Mouse (Mus musculus) cortical plate, adult 2 months (tissue): ENCODE results near the gene H2afy. TPM values are rescaled to one million over a fixed set of nuclear protein-coding genes. Genes with fewer than 3 reads are reported as not detected.

Experiments used
- H3K27ac ChIP-seq: fragments of 200-500 bp; 2 replicates; pipeline ENCODE4 v1.5.1; 2012; ENCODE audit warnings: low read length, control low read depth, inconsistent platforms; ENCODE audit not compliant: insufficient read depth
- H3K4me1 ChIP-seq: fragments of 200-500 bp; 2 replicates; pipeline ENCODE4 v1.6.1; 2011; ENCODE audit warnings: low read length; ENCODE audit not compliant: control insufficient read depth, insufficient read depth
- H3K4me3 ChIP-seq: fragments of 200-500 bp; 2 replicates; pipeline ENCODE4 v1.5.1; 2011; ENCODE audit warnings: mild to moderate bottlenecking, low read length, control low read depth; ENCODE audit not compliant: insufficient read depth
- CTCF ChIP-seq: fragments of 200-500 bp; IDR thresholded peaks from 2 replicates; pipeline ENCODE4 v1.5.1; 2011; ENCODE audit warnings: mild to moderate bottlenecking, control low read depth, low read length; ENCODE audit not compliant: insufficient read depth; ENCODE audit errors: extremely low read depth
- POLR2A ChIP-seq: fragments of 200-500 bp; IDR thresholded peaks from 2 replicates; pipeline ENCODE4 v1.6.1; 2011; ENCODE audit warnings: mild to moderate bottlenecking, low read length, control low read depth; ENCODE audit not compliant: insufficient read depth; ENCODE audit errors: extremely low read depth
- polyA plus RNA-seq: library from polyadenylated mRNA; depleted of rRNA; stranded (reverse); fragments of >200 nt; gene quantifications from 2 replicates; pipeline ENCODE4 v1.2.3, GENCODE M21; 2012

The H2afy gene
- polyA plus RNA-seq, 1 experiment, result 110 TPM

DNA sequence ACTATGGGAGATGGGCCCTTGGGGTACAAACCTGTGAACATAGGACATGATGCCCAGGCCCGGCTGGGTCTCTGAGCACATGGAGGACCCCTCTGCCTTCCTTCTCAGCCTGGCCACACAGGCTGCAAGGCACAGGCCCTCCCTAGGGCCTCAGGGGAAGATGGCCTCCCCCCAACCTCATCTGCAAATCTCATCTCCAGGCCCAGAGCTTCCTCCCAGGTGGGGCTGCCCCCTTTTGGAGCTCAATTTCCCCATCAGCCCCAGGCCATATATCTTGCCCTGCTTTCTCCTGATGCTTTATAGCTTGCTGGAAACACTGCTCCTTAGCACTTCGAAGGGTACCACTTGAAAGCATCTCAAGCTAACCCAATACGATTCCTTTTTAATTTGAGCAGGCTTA, 28.2 kb upstream of the H2afy start:
- H3K4me3 ChIP-seq, result no peak overlapping the region
- TF ChIP-seq CTCF (no peak), POLR2A (no peak)
- no peak overlapping the region for H3K27ac ChIP-seq
- no peaks in the 10 kb centered on the region for H3K4me1 ChIP-seq

DNA sequence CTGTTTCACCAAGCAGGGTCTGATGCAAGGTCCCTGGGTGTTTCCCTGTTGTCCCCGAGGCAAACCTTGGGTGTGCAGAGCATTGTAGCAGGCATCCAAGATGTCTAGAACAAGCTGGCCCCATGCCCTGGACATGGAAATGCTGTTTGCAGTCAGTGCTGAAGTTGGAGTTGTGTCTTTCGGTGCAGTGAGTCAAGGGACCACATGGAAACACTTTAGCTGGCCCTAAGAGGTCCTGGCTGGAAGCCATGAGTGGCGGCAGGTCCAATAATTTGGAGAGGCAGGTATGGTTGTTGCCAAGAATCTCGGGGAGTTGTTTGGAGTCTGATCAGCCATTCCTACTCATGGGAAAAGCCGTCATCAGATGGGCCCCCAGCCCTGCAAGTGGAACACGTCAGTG, 27.6 kb upstream of the H2afy start:
- no peaks in the 10 kb centered on the region for H3K4me1 ChIP-seq
- no peak overlapping the region for H3K4me3 ChIP-seq
- TF ChIP-seq POLR2A, result no peak
- TF ChIP-seq CTCF, result no peak
- H3K27ac ChIP-seq, result no peak overlapping the region

DNA sequence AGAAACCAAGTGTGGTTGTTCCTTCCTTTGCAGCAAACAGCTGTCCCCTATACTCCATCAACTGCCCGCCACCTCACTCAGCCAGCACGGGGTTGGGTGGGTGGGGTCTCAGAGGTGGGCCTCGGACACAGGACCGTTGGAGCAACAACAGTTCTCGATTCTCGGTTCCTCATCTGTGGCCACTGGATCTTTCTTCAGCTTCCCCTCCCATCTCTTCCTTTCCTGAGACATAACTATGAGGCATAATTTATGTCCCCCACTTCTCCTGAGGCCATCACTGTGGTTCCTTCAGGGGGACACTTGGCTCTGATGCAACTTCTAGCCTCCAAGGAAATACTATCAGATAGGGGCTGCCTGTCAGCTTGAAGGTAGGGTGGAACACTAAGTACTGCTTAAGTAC, 26.7 kb upstream of the H2afy start:
- no peak overlapping the region for H3K4me3 ChIP-seq
- H3K4me1 ChIP-seq, result no peaks in the 10 kb centered on the region
- no peak overlapping the region for H3K27ac ChIP-seq
- TF ChIP-seq CTCF (no peak), POLR2A (no peak)

DNA sequence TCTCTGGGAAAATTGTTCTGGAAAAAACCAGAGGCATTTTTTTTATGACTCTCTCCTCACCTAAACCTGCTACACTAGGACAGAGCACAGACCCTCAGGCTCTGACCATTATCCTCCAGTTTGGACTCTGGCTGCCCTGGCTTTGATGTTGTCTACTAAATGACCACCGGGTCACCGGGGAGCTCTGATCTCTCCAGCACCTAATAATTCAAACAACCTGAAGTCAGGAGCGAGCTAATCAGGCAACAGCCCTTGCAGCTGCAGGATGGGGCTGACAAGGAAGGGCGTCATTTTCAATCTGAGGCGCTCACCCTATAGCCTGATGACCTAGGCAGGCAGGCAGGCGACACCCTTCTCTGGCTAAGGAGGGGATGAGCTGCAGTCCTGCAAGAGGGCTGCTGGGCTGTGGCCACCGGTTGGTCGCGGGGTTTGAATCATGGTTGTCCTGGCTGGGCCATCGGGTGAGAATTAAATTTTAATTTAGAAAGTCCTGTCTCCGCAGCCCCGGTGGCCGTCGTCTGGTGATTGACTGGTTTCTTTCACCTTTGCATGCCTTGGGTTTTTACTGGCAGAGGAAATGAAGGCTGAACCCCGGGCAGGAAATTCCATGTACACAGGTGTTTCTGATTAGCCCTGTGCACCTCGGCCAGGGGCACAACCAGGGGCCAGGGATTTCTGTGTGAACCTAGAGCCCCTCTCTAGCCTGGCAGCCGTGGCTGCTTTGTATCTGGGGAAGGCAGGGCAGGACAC, 23.6 kb upstream of the H2afy start:
- H3K4me3 ChIP-seq, result no peak overlapping the region
- H3K4me1 ChIP-seq, result 0 out of 2 replicates have a peak, but pooled peaks cover 2% of the 10 kb centered on the region
- H3K27ac ChIP-seq, result no peak overlapping the region
- no peak for TF ChIP-seq POLR2A
- no peak for TF ChIP-seq CTCF

DNA sequence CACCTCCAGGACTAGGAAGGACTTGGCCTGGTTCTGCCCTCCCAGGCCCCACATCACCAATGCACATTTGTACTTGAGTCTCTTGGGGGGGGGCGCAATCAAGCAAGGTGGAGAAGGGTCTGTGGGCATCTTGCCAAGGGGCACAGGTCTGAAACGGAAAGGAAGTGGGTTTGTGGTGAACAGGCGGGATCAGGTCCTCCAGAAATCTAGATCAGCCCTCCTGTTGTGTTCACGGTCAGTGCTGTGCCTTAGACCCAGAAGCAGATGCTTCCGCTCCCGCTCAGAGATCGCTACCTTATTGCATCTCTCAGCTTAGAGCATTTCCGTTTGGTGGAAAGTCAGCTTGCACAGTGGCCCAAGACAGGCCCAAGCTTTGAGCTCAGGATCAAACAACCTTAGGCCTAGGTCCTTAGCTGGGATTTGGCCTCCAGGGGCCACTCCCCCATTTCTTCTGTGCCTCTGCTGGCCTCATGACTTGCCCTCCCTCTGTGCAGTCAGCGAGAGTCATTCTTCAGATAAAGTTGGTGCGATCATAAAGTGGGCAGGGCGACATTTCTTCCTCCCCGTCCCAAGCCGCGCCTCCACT, 22.9 kb upstream of the H2afy start:
- Histone ChIP-seq H3K4me1 (0 out of 2 replicates have a peak, but pooled peaks cover 2% of the 10 kb centered on the region), H3K27ac (no peak overlapping the region), H3K4me3 (no peak overlapping the region)
- TF ChIP-seq CTCF, result no peak

DNA sequence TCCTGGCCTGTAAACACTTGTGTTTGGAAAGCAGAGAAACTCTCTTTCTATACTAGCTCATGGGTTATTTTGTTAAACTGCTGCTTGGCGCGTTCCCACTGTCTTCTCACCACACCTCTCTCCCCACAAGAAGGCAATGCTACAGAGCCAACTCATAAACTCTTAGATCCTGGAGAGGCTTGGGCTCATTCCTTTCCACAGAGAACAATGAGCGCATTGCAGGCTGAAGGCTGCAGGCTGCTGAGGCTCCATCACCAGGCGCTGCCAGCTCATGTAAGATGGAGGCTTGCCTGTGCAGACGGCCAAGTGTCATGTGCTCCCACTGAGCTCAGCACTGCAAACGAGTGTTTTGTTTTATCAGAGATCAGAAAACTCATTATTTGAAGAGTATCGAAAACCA, 19.5 kb upstream of the H2afy start:
- Histone ChIP-seq H3K27ac (no peak overlapping the region), H3K4me3 (no peak overlapping the region), H3K4me1 (0 out of 2 replicates have a peak, but pooled peaks cover 2% of the 10 kb centered on the region)
- TF ChIP-seq CTCF (no peak), POLR2A (no peak)

DNA sequence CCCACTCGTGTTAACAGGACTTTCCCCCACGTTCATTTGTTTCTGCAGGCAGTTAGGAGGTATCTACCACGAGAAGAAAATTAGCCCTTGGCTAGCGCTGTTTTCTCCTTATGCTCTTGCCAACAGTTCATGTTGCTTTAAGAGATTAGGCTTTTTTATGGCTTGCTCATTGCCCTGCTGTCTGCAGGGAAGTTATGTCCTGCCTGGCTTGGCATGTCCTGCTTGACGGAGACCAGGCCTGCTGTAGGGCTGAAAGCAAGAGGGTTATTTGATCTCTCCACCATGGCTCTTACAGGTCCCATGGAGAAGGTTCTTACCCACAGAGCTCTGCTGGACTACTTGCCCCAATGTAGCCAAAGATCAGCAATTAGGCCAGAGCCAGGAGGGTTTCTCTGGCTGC, 18.9 kb upstream of the H2afy start:
- Histone ChIP-seq H3K4me3 (no peak overlapping the region), H3K27ac (no peak overlapping the region), H3K4me1 (0 out of 2 replicates have a peak, but pooled peaks cover 2% of the 10 kb centered on the region)
- TF ChIP-seq POLR2A, result no peak
- no peak for TF ChIP-seq CTCF

DNA sequence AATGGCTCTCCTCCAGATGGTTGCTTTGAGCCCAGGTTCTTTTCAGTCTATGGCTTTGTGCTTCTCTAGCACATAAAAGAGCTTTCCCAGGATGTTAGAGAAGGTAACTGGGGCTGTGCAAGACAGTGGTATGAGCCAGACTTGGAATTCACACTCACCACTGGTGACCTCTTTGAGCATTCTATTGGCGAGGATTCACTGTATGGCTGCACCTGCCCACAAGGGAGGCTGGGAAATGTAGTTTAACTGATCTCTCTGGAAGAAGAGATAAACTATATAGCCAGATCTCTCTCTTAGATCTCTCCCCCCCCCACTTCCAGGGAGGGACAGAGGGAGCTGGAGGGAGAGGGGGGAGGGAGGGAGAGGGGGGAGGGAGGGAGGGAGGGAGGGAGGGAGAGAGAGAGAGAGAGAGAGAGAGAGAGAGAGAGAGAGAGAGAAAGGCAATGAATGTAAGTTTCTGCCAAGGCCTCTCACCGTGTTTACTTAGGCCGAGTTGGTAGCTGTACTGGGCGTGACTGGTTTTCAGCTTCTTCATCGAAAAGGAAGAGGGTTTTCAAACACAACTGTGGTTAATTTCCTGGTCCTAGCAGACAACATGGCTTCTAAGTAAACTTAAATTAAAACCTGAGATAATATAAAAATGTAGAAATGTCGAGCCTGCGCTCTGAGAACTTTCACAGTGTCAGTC, 16.8 kb upstream of the H2afy start:
- Histone ChIP-seq H3K27ac (no peak overlapping the region), H3K4me3 (no peak overlapping the region), H3K4me1 (0 out of 2 replicates have a peak, but pooled peaks cover 2% of the 10 kb centered on the region)
- no peak for TF ChIP-seq POLR2A
- TF ChIP-seq CTCF, result no peak

DNA sequence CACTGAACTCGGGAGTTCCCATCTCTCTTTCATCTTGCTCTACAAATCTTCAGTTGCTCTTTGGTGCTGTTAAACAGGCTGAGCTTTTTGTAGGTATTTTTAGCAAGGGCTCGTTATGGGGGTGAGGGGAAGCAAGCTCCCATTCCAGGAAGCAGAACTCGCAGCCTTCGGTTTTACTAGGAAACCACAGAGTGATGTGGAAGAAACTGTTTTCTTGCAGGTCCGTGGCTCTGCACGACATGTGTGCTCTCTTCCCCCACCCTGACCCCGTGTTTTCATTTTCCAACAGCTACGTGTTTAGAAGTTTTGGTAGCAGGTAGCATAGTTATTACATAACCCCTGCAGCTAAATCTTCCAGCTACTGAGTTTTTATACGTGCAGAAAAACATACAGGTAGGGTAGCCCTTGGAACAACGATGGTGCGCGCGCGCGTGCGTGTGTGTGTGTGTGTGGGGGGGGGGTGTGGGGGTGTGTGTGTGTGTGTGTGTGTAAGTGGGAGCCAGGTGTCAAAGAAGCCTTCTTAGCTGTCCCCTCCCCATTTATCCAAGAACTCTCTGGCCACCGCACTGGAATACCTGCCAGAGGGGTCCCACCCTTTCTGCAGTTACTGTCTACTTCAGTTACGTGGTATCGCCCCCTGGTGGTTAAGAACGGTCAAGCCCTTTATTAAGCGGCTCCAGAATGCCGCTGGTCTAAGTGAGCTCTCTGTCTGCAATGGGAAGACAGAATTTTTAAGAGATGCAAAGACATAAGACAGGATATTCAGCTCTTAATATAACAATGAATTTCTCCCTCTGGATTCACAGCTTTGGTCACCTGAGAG, 15.5 kb upstream of the H2afy start:
- 0 out of 2 replicates have a peak, but pooled peaks cover 2% of the 10 kb centered on the region for H3K4me1 ChIP-seq
- peak; percentile 68 for TF ChIP-seq CTCF
- no peak for TF ChIP-seq POLR2A
- H3K27ac ChIP-seq, result no peak overlapping the region
- no peak overlapping the region for H3K4me3 ChIP-seq
